In the genomic region with DNA sequence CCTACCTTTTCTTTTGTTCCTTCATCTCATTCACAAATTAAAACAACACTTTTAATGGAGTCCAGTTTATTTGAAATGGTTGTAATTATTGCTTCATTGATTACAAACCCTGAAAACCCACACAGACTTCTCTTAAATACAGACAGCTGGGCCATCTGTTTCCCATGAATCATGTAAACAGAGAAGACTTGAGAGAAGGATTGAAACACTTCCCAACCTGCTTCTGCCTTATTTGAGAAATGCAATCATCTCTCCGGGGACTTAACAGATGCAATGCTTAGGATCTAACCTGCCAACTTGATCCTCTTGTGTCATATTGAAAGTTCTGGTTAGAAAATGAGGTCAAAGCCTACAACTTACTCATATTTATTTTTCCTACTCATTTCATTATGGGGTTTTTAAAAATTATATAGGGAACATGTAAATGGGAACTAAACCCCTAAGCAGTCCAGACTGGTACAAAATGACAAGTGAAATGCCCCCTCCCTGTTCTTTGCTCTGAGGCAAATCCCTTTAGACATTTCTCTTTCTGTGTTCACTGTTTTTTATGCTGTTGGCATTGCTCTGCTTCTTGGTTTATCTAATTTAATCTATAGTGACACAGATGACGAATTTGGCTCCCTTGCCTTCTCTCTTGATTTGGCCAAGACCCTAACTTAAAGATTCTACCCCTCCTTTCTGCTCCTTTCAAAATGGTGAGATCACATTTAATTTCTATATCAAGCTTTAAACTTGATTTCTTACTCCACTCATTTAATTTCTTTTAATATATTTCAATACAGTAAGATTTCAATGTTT, we compare ENCODE assay signal across 24 mouse cellular contexts. TPM values are rescaled to one million over a fixed set of nuclear protein-coding genes. Genes with fewer than 3 reads are reported as not detected.
DNase-seq lines count a peak whose midpoint lies in the region; ATAC-seq lines count a peak whose summit lies in the region.
"Had no signal": no experiment of that assay in that cellular context is flagged by ENCODE, and none has a peak within 500 bp of the region (broad histone marks: within the 10 kb centered on the region; RNA-seq: fewer than 3 reads in every experiment).

No protein-coding gene starts in this region.

- H3K27ac ChIP-seq in forebrain, embryonic 14.5 days (ENCODE audit: low read depth, low read length) = no peak overlapping the region; the same call in 1 of the 2 replicates
- no peak overlapping the region for H3K27ac ChIP-seq in forebrain, embryonic 12.5 days
- no peak overlapping the region for H3K27ac ChIP-seq in midbrain, embryonic 14.5 days (replicated peaks; ENCODE audit: low read depth, low read length)
- H3K27ac ChIP-seq in midbrain, embryonic 11.5 days (ENCODE audit: low read depth, low read length) = no peak overlapping the region
- H3K27ac ChIP-seq: embryonic facial prominence, embryonic 12.5 days; gastrocnemius, adult 2 months; layer of hippocampus, adult 2 months; liver, embryonic 12.5 days; neural tube, embryonic 13.5 days; stomach, embryonic 15.5 days had no signal

- H3K4me3 ChIP-seq in forebrain, embryonic 14.5 days (ENCODE audit: low read depth, low read length) = no peak overlapping the region
- H3K4me3 ChIP-seq in forebrain, embryonic 12.5 days (replicated peaks) = no peak overlapping the region
- no peak overlapping the region for H3K4me3 ChIP-seq in midbrain, embryonic 14.5 days (replicated peaks; ENCODE audit: low read depth, low read length)
- no peak overlapping the region for H3K4me3 ChIP-seq in midbrain, embryonic 11.5 days (ENCODE audit: low read depth, low read length)
- H3K4me3 ChIP-seq: embryonic facial prominence, embryonic 12.5 days; gastrocnemius, adult 2 months; layer of hippocampus, adult 2 months; liver, embryonic 12.5 days; neural tube, embryonic 13.5 days; stomach, embryonic 15.5 days had no signal

- H3K9ac ChIP-seq in forebrain, embryonic 14.5 days (ENCODE audit: low read length) = no peak overlapping the region
- H3K9ac ChIP-seq in forebrain, embryonic 12.5 days = no peak overlapping the region
- H3K9ac ChIP-seq in midbrain, embryonic 14.5 days (replicated peaks; ENCODE audit: low read length) = no peak overlapping the region
- no peak overlapping the region for H3K9ac ChIP-seq in midbrain, embryonic 11.5 days (ENCODE audit: low read length)
- H3K9ac ChIP-seq: embryonic facial prominence, embryonic 12.5 days; liver, embryonic 12.5 days; neural tube, embryonic 13.5 days; stomach, embryonic 15.5 days had no signal

- no peak overlapping the region for H3K4me2 ChIP-seq in forebrain, embryonic 14.5 days (ENCODE audit: low read length)
- no peak overlapping the region for H3K4me2 ChIP-seq in forebrain, embryonic 12.5 days
- no peak overlapping the region for H3K4me2 ChIP-seq in midbrain, embryonic 14.5 days (ENCODE audit: low read length)
- no peak overlapping the region for H3K4me2 ChIP-seq in midbrain, embryonic 11.5 days
- H3K4me2 ChIP-seq: embryonic facial prominence, embryonic 12.5 days; heart, embryonic 11.5 days; liver, embryonic 12.5 days; neural tube, embryonic 13.5 days; stomach, embryonic 15.5 days had no signal

- H3K4me1 ChIP-seq in forebrain, embryonic 14.5 days (ENCODE audit: control insufficient read depth, insufficient read depth, low read length) = no peaks in the 10 kb centered on the region
- H3K4me1 ChIP-seq in forebrain, embryonic 12.5 days = no peaks in the 10 kb centered on the region
- H3K4me1 ChIP-seq in midbrain, embryonic 14.5 days (ENCODE audit: control insufficient read depth, insufficient read depth, low read length) = no peaks in the 10 kb centered on the region
- no peaks in the 10 kb centered on the region for H3K4me1 ChIP-seq in midbrain, embryonic 11.5 days (ENCODE audit: control insufficient read depth, insufficient read depth, low read length)
- H3K4me1 ChIP-seq: embryonic facial prominence, embryonic 12.5 days; liver, embryonic 12.5 days; neural tube, embryonic 13.5 days; stomach, embryonic 15.5 days had no signal

- peak; percentile 60 for DNase-seq in forebrain, embryonic 14.5 days (ENCODE audit: low spot score)
- peak; percentile 8 for DNase-seq in midbrain, embryonic 14.5 days
- DNase-seq in midbrain, embryonic 11.5 days (ENCODE audit: low spot score, missing footprints) = no peak
- peak; percentile 39 for DNase-seq in embryo, embryonic 10.5 days (ENCODE audit: low spot score)
- DNase-seq in neural tube, embryonic 10.5 days (ENCODE audit: extremely low spot score, low spot score) = no peak
- no peak for DNase-seq in right cerebral cortex, adult 18-20 months
- DNase-seq: B cell, adult 2 months; gastrocnemius, adult 2 months; heart, postnatal 10 days; kidney, adult 2 months; kidney, postnatal 10 days; left cerebral cortex, postnatal 4 days; lung, adult 2 months; lung, postnatal 36 days; right cerebral cortex, postnatal 25 days; thymus, adult 18-20 months had no signal

- peak; percentile 65; the same call in 1 of the 2 replicates for ATAC-seq in forebrain, embryonic 14.5 days
- ATAC-seq in forebrain, embryonic 12.5 days (ENCODE audit: low FRiP score) = no peak
- no peak for ATAC-seq in midbrain, embryonic 14.5 days (ENCODE audit: low FRiP score, low TSS enrichment)
- ATAC-seq in midbrain, embryonic 11.5 days (ENCODE audit: low FRiP score) = no peak
- ATAC-seq: inflammation-experienced regulatory T-cells, adult 6 months; liver, embryonic 12.5 days had no signal

- no peaks in the 10 kb centered on the region for H3K9me3 ChIP-seq in forebrain, embryonic 14.5 days (replicated peaks; ENCODE audit: control insufficient read depth, low read length)
- H3K9me3 ChIP-seq in forebrain, embryonic 12.5 days = no peaks in the 10 kb centered on the region
- no peaks in the 10 kb centered on the region for H3K9me3 ChIP-seq in midbrain, embryonic 14.5 days (ENCODE audit: control insufficient read depth, low read length)
- H3K9me3 ChIP-seq in midbrain, embryonic 11.5 days (ENCODE audit: control insufficient read depth, low read length) = no peaks in the 10 kb centered on the region
- H3K9me3 ChIP-seq: embryonic facial prominence, embryonic 12.5 days; liver, embryonic 12.5 days; neural tube, embryonic 13.5 days; stomach, embryonic 15.5 days had no signal

- H3K27me3 ChIP-seq in forebrain, embryonic 14.5 days (replicated peaks; ENCODE audit: control insufficient read depth, insufficient read depth, low read length) = no peaks in the 10 kb centered on the region
- 0 out of 2 replicates have a peak, but pooled peaks cover 5% of the 10 kb centered on the region for H3K27me3 ChIP-seq in forebrain, embryonic 12.5 days
- H3K27me3 ChIP-seq in midbrain, embryonic 14.5 days (ENCODE audit: control insufficient read depth, insufficient read depth, low read length) = no peaks in the 10 kb centered on the region
- no peaks in the 10 kb centered on the region for H3K27me3 ChIP-seq in midbrain, embryonic 11.5 days (ENCODE audit: control insufficient read depth, insufficient read depth, low read length)
- H3K27me3 ChIP-seq: embryonic facial prominence, embryonic 12.5 days; liver, embryonic 12.5 days; neural tube, embryonic 13.5 days; stomach, embryonic 15.5 days had no signal

- WGBS in forebrain, embryonic 14.5 days = 70% methylated on average over 2 of the region's 2 CpGs
- 67% methylated on average over 2 of the region's 2 CpGs for WGBS in forebrain, embryonic 12.5 days
- WGBS in midbrain, embryonic 14.5 days = 61% methylated on average over 2 of the region's 2 CpGs
- 64% methylated on average over 2 of the region's 2 CpGs for WGBS in midbrain, embryonic 11.5 days

- H3K36me3 ChIP-seq in forebrain, embryonic 14.5 days (ENCODE audit: control insufficient read depth, insufficient read depth, low read length) = no peaks in the 10 kb centered on the region
- no peaks in the 10 kb centered on the region for H3K36me3 ChIP-seq in forebrain, embryonic 12.5 days (replicated peaks)
- no peaks in the 10 kb centered on the region for H3K36me3 ChIP-seq in midbrain, embryonic 14.5 days (ENCODE audit: control insufficient read depth, insufficient read depth, low read length)
- H3K36me3 ChIP-seq in midbrain, embryonic 11.5 days (ENCODE audit: control insufficient read depth, insufficient read depth, low read length) = no peaks in the 10 kb centered on the region
- H3K36me3 ChIP-seq: embryonic facial prominence, embryonic 12.5 days; liver, embryonic 12.5 days; neural tube, embryonic 13.5 days; stomach, embryonic 15.5 days had no signal

RNA-seq across cellular contexts. Expression of gene A730046J19Rik, which starts 48.7 kb away (rescaled TPM):
- 0.41 and 0.51 TPM in 2 replicates for polyA plus RNA-seq in forebrain, embryonic 14.5 days (2014; fragmentation: Nextera tagmentation; extraction: Ambion mirVana)
- polyA plus RNA-seq in forebrain, embryonic 12.5 days (2016; fragmentation: Nextera tagmentation; extraction: Ambion mirVana) = 0.09 TPM in 1 of 2 replicates, not detected in the other
- polyA plus RNA-seq in midbrain, embryonic 14.5 days (2014; fragmentation: Nextera tagmentation; extraction: Ambion mirVana) = 0.28 and 0.32 TPM in 2 replicates
- 0.04 and 0.25 TPM in 2 replicates for polyA plus RNA-seq in midbrain, embryonic 11.5 days (2014; fragmentation: Nextera tagmentation; extraction: Ambion mirVana)
- polyA plus RNA-seq: inflammation-experienced regulatory T-cells, adult 6 months; kidney, adult 2 months had no signal

Comparison
In these comparisons a context has a peak if more than half of its experiments do, and no peak if none do; other contexts are left out.
1. DNase-seq: peak in forebrain, embryonic 14.5 days (single experiment), midbrain, embryonic 14.5 days (single experiment) and embryo, embryonic 10.5 days (single experiment); none in midbrain, embryonic 11.5 days (single experiment), neural tube, embryonic 10.5 days (single experiment) and right cerebral cortex, adult 18-20 months (single experiment).